Mouse (Mus musculus): Measurements from ENCODE around the gene Map2k5. TPM values are rescaled to one million over a fixed set of nuclear protein-coding genes. Genes with fewer than 3 reads are reported as not detected.

Map2k5 gene
- polyA plus RNA-seq, 1 experiment = 23.1 TPM

DNA sequence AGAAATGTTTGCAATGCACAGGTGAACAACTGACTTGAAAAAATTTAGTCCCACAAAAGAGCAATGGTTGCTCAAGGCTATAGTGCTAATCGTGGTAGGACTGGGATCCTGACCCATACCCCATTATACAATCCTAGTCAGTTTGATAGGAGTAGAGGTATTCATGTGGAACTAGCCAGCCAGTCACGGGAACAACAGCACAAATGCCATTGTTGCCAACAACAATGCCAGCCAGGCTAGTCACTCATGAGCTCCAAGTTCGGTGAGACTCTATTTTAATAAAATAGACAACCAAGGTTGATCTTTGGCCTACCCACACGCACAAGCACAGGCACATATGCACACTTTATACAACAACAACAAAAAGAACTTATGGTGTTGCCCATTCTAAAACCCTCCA lies 120.0 kb downstream of the Map2k5 start:
- Histone ChIP-seq H3K4me3 (ENCODE audit: insufficient read depth, low read depth, low read length) (no peak overlapping the region), H3K27ac (replicated peaks; ENCODE audit: low read depth, low read length) (no peak overlapping the region), H3K4me1 (ENCODE audit: control insufficient read depth, insufficient read depth, insufficient read length, low read length) (no peaks in the 10 kb centered on the region)

DNA sequence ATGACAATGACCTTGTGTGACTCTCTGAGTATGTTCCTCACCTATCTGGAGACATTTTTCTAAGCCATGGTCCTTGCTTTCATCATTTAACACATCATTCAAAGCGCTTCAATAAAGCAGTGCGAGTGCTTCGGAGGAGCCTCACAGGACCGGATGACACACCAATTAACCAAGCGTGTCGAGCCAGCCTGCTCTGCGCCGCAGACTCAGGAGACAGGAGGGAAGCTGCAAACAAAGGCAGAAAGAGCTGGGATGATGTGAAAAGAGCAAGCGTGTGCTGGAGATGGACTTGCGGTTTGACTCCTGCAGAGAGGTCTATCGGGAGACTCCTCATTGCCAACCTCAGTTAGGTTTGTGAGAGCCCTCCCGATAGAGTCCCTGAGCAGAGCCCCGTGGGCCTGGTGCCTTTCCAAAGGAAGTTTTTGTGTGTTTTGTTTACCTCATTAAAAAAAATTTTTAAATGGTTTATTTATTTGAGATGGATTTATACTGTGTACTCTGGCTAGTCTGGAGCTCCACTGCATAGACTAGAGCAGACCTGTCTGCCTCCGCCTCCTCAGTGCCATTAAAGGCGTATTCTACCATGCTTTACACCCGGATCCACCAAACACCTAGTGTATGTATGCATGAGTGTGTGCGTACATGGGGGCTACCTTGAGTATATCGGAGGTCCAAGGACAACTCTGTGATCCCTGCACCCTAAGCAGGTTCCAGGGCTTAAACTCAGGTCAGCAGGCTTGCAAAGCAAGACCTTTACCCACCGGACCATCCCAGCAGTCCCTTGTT lies 126.7 kb downstream of the Map2k5 start:
- Histone ChIP-seq H3K27ac (replicated peaks; ENCODE audit: low read depth, low read length) (no peak overlapping the region), H3K4me1 (ENCODE audit: control insufficient read depth, insufficient read depth, insufficient read length, low read length) (peaks cover 4% of the 10 kb centered on the region; the same call in 1 of the 2 replicates), H3K4me3 (ENCODE audit: insufficient read depth, low read depth, low read length) (no peak overlapping the region)

DNA sequence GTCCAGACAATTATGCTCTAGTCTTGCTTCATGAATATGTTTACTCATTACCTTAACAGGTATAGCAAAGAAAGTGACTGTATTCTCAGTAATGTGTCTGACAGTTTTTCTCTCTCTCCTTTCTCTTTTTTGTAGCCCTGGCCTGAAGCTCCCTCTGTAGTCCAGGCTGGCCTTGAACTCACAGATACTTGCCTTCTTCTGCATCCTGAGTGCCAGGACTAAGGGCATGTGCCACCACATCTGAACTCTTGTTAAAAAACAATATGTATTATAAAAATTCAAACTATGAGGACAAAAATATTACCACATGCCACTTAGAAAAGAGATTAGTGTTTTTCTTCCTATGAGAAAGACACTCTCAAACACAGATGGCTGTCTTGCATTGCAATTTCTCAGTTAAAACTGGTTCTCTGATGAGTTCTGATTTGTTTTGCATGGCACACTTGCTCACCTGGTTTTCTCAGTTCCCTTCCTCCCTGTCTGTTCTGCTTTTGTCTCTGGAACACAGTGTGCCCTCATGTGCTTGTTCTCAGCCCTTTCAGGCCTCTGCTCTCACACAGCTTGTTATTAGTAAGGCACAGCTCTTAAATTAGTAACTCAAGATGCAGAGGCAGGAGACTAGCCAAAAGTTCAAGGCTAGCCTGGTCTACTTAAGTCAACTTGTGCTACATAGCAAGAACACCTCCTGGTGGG lies 129.5 kb downstream of the Map2k5 start:
- Histone ChIP-seq H3K4me1 (ENCODE audit: control insufficient read depth, insufficient read depth, insufficient read length, low read length) (peaks cover 4% of the 10 kb centered on the region; the same call in 1 of the 2 replicates), H3K27ac (replicated peaks; ENCODE audit: low read depth, low read length) (no peak overlapping the region), H3K4me3 (ENCODE audit: insufficient read depth, low read depth, low read length) (no peak overlapping the region)

DNA sequence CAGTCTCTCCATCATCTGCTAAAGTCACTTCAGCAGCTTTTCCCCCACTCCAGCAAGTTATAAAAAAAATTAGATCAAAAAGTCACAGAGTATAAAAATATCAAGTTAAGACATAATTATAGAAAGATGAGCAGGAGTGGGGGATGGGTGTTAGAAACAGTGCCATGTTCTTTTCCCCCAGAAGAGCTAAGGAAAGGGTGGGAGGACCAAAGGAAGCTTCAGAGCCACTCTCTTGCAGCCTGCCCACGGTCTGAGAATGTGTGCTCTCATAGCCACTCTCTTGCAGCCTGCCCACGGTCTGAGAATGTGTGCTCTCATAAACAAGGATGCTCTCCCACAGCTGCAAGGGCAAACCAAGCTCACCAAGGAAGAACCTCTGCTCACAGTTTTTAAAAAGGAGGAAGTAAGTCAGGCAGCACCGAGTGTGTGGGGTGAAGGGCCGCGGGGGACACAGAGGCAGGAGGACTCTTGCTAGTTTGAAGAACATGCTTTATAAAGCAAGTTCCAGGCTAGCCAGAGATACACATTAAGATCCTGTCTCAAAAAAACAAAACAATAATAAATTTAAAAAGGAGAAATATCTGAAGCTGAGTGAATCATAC lies 131.0 kb downstream of the Map2k5 start:
- peaks cover 4% of the 10 kb centered on the region; the same call in 1 of the 2 replicates for H3K4me1 ChIP-seq (ENCODE audit: control insufficient read depth, insufficient read depth, insufficient read length, low read length)

DNA sequence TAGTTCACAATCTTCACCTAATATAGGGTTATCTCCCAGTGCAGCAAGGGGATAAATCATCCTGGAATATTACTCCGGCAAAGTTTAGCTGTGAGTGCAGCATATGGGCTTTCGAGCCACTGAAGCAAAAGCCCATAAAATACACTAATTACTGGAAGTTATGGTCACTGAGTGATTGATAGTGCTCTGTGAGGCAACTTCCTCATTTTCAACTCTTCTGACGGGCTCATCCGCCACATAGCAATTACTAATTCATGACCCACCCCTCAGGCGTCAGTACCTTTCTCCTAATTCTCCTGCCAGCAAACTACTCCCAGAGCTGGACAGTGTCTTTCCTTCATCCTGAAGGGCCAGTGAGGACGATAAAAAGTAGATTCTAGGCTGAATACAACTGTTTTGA lies 135.7 kb downstream of the Map2k5 start:
- H3K27ac ChIP-seq (replicated peaks; ENCODE audit: low read depth, low read length) = no peak overlapping the region
- H3K4me1 ChIP-seq (ENCODE audit: control insufficient read depth, insufficient read depth, insufficient read length, low read length) = no peaks in the 10 kb centered on the region
- no peak overlapping the region for H3K4me3 ChIP-seq (ENCODE audit: insufficient read depth, low read depth, low read length)

More for the DNA sequence above, 131.0 kb downstream of the Map2k5 start:
- Histone ChIP-seq H3K27ac (replicated peaks; ENCODE audit: low read depth, low read length) (no peak overlapping the region), H3K4me3 (ENCODE audit: insufficient read depth, low read depth, low read length) (no peak overlapping the region)

DNA sequence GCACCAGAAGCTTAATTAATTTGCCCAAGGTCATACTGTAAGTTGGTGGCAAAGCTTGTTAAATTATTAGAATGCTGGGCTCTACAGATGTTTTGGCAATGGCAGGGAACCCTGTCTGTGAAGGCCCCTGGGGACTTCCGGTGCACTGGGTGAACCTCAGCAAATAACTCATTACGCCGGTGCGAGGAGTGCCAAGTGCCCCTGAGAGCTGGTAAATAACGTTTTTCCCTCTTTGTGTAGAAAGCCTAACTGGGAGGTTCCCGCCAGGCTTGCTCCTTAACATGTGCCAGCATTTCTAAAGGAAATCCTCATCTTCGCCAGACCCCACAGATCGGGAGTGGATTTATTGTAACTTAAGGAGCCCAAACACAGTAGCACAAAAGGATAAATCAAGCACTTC lies 136.5 kb downstream of the Map2k5 start:
- H3K27ac ChIP-seq (replicated peaks; ENCODE audit: low read depth, low read length) = no peak overlapping the region
- H3K4me1 ChIP-seq (ENCODE audit: control insufficient read depth, insufficient read depth, insufficient read length, low read length) = no peaks in the 10 kb centered on the region
- no peak overlapping the region for H3K4me3 ChIP-seq (ENCODE audit: insufficient read depth, low read depth, low read length)

DNA sequence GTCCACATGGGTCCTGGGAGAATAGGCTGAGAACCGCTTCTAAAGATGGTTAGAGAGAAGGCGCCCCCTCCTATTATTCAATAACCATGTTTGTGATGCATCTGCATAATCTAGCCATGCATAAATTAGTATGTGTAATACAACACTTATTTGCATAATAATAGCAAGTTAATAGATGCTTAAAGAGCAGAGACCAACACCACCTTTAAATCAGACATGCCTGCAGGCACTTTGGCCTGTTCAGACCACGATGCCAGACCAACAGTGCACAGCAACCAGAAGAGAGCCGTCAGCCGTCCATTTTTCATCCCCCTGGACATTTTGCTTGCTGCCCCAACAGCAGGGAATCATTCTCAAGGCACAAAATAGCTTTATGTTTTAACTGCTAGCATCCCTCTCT lies 143.3 kb downstream of the Map2k5 start:
- H3K4me1 ChIP-seq (ENCODE audit: control insufficient read depth, insufficient read depth, insufficient read length, low read length) = no peaks in the 10 kb centered on the region
- no peak overlapping the region for H3K4me3 ChIP-seq (ENCODE audit: insufficient read depth, low read depth, low read length)
- H3K27ac ChIP-seq (replicated peaks; ENCODE audit: low read depth, low read length) = no peak overlapping the region

DNA sequence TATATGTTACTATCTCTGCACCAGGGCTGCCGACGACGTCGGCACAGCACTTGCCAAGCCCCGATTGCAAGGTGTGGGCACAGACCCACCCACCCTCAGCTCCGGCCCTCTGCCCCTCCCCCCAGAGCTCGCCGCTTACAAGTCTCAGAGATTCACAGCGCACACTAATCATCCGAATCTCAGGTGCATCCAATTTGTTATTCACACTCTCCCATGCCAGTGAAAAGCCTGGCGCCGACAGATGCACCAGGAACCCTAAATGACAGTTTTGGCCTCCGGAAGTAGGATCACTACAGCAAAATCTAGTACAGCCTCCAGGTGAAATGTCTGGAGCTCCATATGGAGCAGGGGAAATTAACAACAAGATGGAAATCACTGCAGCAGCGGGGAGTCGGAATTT lies 147.4 kb downstream of the Map2k5 start:
- H3K4me1 ChIP-seq (ENCODE audit: control insufficient read depth, insufficient read depth, insufficient read length, low read length) = no peaks in the 10 kb centered on the region
- H3K27ac ChIP-seq (replicated peaks; ENCODE audit: low read depth, low read length) = no peak overlapping the region
- H3K4me3 ChIP-seq (ENCODE audit: insufficient read depth, low read depth, low read length) = no peak overlapping the region

DNA sequence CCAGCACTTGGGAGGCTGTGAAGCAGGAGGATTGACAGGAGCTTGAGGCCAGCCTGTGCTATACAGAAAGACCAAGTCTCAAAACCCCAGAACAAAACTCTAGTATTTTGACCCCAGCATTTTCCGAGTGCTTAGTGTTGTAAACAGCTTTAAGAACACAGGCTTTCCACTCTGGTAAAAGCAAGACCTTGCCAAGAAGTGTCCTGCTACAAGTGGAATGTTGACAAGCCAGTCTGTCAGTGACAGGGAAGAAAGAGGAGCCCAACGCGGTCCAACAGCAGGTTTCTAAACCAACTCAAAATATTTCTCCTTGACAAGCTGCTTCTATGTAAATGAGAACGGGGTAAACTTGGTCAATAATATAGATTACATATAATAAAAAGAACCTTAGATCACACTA lies 148.6 kb downstream of the Map2k5 start:
- no peak overlapping the region for H3K27ac ChIP-seq (replicated peaks; ENCODE audit: low read depth, low read length)
- H3K4me1 ChIP-seq (ENCODE audit: control insufficient read depth, insufficient read depth, insufficient read length, low read length) = no peaks in the 10 kb centered on the region
- H3K4me3 ChIP-seq (ENCODE audit: insufficient read depth, low read depth, low read length) = no peak overlapping the region

DNA sequence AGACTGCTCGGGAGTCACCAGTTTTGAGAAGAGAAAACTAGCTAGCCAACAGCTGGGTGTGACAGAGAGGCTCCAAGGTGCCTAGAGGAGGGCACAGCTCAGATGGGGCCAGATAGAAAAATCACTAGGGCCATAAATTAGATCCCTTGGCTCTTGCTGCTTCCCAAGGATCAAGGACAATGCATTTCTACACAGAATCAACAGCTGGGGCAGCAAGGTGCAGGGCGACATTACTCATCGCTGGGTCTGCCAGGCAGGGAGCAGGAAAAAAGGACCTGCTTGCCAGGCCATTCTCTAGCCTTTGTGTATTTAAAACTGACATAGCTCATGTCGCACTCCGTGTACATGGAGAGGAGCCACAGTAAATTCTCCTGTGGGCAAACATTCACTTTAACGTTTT lies 155.5 kb downstream of the Map2k5 start:
- H3K27ac ChIP-seq (replicated peaks; ENCODE audit: low read depth, low read length) = no peak overlapping the region

DNA sequence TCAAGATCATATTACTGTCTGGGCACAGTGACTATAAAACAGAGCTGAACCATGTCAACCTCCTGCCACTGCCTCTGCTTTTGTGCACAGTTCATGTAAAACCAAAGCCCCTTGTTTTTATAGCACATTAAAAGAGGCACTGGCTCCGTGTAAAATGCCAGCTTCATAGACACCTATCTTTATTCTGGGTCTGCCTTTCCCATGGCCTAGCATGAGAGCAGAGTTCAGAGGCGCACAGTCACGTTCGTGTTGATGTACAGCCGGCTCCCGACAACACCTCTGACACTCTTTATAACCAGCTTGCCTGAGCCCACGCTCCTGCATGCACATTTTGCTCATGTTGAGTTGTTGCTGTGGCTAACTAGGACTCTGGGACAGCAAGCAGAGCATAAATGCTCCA lies 157.9 kb downstream of the Map2k5 start:
- H3K4me1 ChIP-seq (ENCODE audit: control insufficient read depth, insufficient read depth, insufficient read length, low read length) = no peaks in the 10 kb centered on the region
- H3K27ac ChIP-seq (replicated peaks; ENCODE audit: low read depth, low read length) = no peak overlapping the region
- no peak overlapping the region for H3K4me3 ChIP-seq (ENCODE audit: insufficient read depth, low read depth, low read length)

More for the DNA sequence above, 155.5 kb downstream of the Map2k5 start:
- H3K4me3 ChIP-seq (ENCODE audit: insufficient read depth, low read depth, low read length) = no peak overlapping the region
- H3K4me1 ChIP-seq (ENCODE audit: control insufficient read depth, insufficient read depth, insufficient read length, low read length) = no peaks in the 10 kb centered on the region

DNA sequence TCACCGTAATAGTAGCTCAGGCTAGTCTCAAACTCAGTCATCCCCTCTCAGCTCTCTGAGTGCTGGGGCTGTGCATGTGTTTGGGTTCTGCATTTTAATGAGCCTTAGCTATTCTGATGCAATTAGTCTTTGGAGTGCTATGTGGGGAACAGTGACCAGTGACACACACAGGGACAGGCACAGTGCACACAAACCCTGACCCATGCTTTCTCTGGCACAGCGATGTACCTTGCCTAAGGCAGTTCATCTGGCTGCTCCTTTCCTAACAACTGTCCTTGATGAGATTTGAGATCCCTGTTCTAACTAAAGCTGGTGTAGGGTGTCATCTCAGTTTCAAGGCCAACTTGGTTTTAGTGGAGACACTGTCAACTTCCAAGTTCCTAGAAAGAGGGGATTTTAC lies 162.7 kb downstream of the Map2k5 start:
- Histone ChIP-seq H3K4me1 (ENCODE audit: control insufficient read depth, insufficient read depth, insufficient read length, low read length) (0 out of 2 replicates have a peak, but pooled peaks cover 3% of the 10 kb centered on the region), H3K4me3 (ENCODE audit: insufficient read depth, low read depth, low read length) (no peak overlapping the region), H3K27ac (replicated peaks; ENCODE audit: low read depth, low read length) (no peak overlapping the region)

DNA sequence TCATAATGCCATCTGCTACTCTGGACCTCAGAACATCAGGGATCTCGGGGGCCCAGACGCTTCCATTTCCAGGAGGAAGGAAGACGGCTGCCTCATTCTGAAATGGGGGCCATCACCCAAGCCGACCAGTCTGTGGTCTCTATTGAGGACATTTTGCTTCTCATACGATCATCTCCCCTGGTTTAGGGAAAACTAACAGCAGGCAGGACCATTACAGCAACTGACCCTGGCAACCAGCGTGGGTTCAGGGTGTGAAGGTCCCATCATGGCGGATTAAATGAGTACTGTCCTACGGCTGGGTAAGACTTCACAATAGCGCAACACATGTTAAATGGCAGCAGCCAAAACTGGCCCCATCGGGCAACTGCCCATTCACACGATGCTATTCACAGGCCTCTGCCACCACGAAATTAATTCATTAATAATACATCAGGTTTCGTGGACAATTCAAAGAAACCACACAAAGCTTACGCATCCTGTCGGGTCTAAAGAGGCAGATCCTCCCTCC lies 170.9 kb downstream of the Map2k5 start:
- no peaks in the 10 kb centered on the region for H3K4me1 ChIP-seq (ENCODE audit: control insufficient read depth, insufficient read depth, insufficient read length, low read length)
- H3K27ac ChIP-seq (replicated peaks; ENCODE audit: low read depth, low read length) = no peak overlapping the region

DNA sequence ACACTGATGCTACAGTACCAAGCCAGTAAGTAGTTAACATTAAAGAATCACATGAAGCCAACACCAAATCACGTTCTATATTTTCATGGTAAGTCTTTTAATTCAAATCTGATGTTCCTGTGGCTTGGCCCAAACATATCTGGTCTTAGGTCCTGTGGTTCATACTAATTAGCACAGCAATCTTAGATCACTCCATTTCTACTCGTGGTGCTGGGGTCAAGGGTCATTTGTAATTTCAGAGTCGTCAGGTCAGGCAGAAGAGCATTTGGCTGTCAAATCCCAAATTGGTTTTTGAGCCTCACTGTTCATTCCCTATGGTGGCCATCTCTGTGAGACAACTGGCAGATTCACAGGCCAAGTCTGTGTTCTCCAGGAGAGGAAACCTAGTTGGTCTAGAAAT lies 174.2 kb downstream of the Map2k5 start:
- Histone ChIP-seq H3K4me1 (ENCODE audit: control insufficient read depth, insufficient read depth, insufficient read length, low read length) (no peaks in the 10 kb centered on the region), H3K4me3 (ENCODE audit: insufficient read depth, low read depth, low read length) (no peak overlapping the region), H3K27ac (replicated peaks; ENCODE audit: low read depth, low read length) (no peak overlapping the region)

More for the DNA sequence above, 170.9 kb downstream of the Map2k5 start:
- no peak overlapping the region for H3K4me3 ChIP-seq (ENCODE audit: insufficient read depth, low read depth, low read length)

Measured in brown adipose tissue, adult 24 weeks (tissue).